Mouse (Mus musculus) testis, adult 2 months (tissue): Measurements from ENCODE around the gene Slc16a2.

Source experiments
- CTCF ChIP-seq: fragments of 200-500 bp; IDR thresholded peaks from 2 replicates; pipeline ENCODE4 v1.5.1; 2012; ENCODE audit warnings: low read depth, mild to moderate bottlenecking, inconsistent platforms, low read length, moderate library complexity; ENCODE audit not compliant: control insufficient read depth, insufficient read depth, insufficient replicate concordance
- POLR2A ChIP-seq: fragments of 200-500 bp; IDR thresholded peaks from 2 replicates; pipeline ENCODE4 v1.6.1; 2012; ENCODE audit warnings: low read depth, mild to moderate bottlenecking, inconsistent platforms, low read length, moderate library complexity; ENCODE audit not compliant: control insufficient read depth

GRCm38 (mm10) chrX:103694381-103694780 is 127.4 kb downstream of the Slc16a2 start:
- TF ChIP-seq CTCF, result no peak
- no peak for TF ChIP-seq POLR2A
